Mouse (Mus musculus) left cerebral cortex, adult 9 months (tissue): Measurements from ENCODE around the gene Gnaq.

Experiments
- DNase-seq, 2 experiments: peaks; one replicate each; pipeline ENCODE4 v3.0.0; 2022; ENCODE audit warnings: low spot score in 2 of 2

Gene Gnaq

GRCm38 (mm10) chr19:16318128-16318811 is 185.6 kb downstream of the Gnaq start:
- DNase-seq = no peak

GRCm38 (mm10) chr19:16319986-16320385 is 187.4 kb downstream of the Gnaq start:
- no peak for DNase-seq

DNA sequence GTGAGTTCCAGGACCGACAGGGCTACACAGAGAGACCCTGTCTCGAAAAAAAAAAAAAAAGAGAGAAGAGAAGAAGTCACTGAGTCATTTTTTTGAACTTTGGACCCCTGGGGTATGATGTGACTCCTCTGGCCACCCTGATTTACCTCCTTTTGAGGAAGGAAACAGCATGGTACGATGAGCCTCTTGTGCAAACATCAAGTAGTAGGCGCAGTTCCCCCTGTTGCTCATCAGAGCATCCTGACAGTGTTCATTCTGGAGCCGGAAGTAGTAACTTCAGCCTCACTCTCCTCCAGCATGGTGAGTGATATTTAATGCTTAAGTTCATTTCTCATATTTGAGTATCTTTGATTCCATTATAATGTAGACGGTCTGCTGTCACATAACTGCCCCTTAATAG is 190.4 kb downstream of the Gnaq start:
- no peak for DNase-seq

DNA sequence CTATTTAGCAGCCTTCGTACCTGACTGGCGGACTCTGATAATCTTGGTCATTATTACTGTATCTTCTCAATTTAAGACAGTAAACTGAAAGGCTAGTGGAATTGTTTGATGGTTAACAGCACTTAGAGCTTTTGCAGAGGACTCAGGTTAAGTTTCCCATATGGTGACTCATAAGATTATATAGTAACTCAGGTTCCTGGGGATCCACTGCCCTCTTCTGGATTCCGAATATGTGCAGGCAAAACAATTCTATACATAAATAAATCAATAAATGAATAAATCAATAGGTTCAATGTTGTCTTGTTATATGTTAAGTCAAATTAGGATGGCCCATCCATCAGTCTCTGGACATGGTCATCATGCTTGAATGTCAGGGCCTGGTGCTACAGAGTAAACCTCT is 191.6 kb downstream of the Gnaq start:
- DNase-seq = no peak

- no peak for DNase-seq
Observed at GRCm38 (mm10) chr19:16325911-16326310, 193.3 kb downstream of the Gnaq start.

DNA sequence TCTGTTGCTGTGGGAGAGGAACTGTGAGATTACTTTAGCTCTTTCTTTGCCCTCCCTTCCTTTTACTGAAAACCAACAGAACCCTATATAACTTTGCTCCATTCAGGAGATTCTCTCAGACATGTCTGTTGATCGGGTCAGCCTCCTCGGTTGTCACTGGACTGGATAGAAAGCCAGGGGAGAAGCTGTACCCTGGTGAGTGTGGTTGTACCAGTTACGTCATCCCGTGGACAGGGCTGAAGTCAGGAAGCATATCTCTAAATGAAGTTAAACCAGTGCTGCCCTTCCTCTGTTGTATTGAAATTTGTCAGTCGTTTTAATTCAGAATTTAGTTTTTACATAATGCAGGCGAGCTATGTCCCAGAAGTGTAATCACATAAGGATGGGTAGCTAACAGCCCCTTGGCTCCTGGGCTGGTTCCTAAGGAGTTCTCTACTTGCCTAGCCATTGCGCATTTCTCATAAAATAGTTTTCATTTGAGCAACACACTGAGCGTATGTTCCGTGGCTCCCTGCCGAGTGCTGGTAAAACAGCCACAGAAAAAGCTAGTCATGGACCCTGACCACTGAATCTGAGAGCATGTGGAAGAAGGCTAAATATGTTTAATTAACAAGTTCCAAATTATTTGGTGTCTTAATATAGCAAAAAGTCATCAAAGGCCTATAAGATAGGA is 194.9 kb downstream of the Gnaq start:
- DNase-seq = no peak

DNA sequence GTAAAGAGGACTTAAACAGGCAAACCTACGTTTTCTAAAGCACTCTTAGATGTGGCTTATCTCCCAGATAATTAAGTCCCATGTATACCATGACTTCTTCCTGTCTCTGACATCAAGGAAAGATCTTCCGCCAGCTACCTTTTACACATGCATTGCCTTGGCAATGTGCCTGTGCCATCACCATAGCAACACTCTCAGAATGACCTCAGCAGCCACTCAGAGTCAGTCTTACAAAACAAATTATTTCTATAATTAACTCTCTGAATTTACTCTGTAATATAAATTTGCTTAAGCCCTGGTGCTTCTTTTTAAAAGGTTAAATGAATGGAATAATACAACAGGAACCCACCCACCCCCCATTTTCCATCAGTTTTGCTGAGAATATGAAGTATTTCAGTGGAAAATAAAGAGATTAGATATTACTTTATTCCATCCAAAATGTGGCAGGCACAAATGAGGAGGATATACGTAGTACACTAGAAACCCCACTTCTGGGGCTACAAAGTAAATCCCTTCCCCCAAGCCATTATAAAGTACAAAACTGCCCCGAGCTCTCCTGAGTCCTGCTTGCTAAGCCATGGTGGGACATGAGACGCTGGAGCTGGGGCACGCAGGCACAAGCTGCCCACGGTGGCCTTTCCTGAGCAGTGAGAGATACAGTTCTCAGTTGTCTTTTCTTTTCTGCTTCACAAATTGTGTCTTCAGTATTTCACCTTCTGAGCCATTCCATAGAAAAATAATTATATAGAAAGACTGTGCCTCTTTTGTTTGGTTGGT is 195.6 kb downstream of the Gnaq start:
- DNase-seq = peak; percentile 49 to 73

- DNase-seq = no peak
Observed at GRCm38 (mm10) chr19:16329056-16329455, 196.4 kb downstream of the Gnaq start.

GRCm38 (mm10) chr19:16329648-16330047 is 197.0 kb downstream of the Gnaq start:
- no peak for DNase-seq

DNA sequence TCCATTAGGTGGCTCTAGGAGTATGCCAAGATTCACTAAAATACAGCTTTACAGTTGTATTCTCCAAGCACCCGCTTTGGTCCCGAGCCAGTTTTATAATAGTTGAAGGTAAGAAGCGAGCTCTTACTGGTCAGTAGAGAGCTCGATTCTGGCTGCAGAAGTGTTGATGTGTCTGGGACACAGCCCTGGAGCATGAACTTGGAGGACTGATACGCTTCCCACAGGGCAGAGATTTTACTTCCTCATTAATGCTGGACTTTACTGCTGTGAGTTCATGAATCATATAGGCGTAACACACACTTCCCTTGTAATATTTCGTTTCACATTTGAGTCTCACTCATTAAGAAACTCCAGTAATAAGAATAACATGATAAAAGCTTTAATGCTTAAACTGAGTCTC is 197.5 kb downstream of the Gnaq start:
- DNase-seq = no peak

DNA sequence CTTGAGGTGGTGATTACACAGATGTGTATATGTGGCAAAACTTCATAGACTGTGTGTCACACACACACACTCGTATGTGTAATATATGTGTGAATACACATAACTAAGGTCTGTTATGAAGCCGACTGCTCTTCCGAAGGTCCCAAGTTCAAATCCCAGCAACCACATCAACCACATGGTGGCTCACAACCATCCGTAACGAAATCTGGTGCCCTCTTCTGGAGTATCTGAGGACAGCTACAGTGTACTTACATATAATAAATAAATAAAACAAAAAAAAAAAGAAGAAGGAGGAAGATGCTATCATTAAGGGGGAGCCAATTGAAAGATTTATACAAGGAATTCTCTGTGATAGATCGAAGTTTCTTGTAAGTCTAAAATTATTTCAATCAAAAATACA is 198.4 kb downstream of the Gnaq start:
- DNase-seq = no peak

DNA sequence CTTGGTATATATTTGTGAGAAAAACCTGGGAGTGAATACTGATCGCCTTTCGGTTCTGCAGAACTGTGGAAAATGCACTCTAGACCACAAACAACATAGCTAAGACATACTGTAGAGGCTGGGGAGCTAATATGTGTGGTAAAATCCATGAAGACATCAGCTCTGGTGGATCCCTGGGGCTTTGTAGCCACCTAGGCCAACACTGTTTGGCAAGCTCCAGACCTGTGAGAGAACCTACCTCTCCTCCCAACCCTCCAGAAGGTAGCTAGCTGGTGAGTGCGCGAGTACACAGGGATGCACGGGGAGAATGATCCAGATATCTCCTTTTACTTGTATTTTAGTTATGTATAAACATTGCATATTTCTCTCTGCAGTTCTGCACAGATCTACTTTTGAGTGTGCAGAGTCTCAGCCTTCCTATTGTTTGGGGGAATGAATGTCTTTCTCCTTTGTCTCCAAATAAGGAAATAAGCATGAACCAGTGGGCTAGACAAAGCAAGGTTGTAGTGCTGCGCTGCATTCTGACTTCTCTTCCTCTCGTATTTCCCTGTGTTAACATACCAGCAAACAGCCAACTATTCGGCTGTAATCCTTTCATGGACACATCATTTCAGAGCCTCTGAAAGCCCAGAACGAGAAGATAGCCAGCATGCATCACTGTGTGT is 205.4 kb downstream of the Gnaq start:
- DNase-seq = no peak

- DNase-seq = no peak
Observed at GRCm38 (mm10) chr19:16339954-16340586, 207.4 kb downstream of the Gnaq start.

DNA sequence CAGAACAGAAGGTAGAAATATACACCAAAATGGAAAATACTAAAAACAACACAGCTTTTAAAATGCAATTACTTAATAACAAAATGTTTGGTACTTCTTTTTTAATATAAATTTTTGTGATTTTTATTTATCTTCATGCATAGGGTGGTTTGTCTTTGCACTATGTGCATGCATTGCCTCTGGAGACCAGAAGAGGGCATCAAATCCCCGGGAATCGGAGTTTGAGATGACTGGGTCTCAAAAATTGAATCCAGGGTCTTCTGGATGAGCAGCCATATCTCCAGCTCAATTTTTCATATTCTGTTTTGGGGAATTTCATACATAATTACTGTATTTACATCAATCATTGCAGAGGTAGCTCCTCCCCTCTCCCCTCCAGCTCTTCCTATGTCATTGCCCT is 210.1 kb downstream of the Gnaq start:
- DNase-seq = no peak

DNA sequence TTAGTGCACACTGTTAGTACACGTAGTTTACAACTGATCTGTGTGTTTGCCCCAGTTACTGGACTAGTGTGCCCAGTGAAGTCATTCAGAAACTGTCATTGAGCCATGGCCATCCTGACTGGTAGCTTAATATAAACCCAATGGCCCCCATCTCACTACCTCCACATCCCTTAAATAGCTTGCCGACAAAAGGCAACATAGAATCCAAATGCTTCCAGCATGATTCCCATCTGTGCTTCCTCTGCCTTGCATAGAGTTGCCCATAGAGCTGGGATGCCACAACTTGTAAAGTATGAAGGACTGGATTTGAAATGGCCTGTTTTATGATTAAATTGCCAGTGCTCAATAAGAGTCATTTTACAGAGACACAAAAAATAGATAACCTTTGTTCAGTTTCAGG is 212.9 kb downstream of the Gnaq start:
- DNase-seq = peak in 1 of 2 experiments; percentile 38

DNA sequence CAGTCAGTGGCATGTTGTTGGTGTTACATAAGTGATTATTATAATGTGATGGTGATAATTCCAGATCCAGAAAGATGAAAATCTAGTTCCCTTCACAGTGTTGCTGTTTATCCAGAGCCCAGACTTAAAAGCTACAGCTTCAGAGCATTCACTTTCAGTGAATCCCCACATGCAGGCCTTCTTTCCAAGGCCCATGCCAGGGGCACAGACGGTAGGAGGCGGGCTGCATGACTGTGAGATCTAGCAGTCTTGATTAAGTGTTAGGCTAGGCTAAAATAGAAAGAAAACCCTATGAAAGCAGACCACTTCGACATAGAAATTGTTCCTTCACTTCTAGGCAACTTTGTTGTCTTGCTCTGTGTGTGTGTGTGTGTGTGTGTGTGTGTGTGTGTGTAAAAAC is 214.4 kb downstream of the Gnaq start:
- DNase-seq = no peak

GRCm38 (mm10) chr19:16353701-16354136 is 221.1 kb downstream of the Gnaq start:
- no peak for DNase-seq

- no peak for DNase-seq
Observed at GRCm38 (mm10) chr19:16358148-16358547, 225.5 kb downstream of the Gnaq start.

DNA sequence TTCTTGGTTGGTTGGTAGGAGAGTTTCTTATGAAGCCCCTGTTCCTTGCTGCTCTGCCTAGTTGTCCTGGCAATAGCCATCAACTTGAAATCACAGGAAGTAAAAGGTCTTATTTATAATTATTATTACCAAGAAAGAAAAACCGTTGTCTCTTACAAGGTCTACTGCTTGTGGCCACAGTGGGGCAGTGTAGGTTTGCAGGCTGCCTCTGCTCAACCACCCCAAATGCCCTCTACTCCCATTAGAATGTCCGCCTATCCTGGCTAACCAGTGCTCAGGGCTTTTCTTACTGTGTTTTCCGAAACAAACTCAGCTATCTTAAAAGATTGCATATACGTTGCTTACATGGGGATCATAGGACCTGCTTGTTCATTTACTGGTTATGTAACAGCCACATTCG is 226.3 kb downstream of the Gnaq start:
- DNase-seq = peak in 1 of 2 experiments; percentile 45

DNA sequence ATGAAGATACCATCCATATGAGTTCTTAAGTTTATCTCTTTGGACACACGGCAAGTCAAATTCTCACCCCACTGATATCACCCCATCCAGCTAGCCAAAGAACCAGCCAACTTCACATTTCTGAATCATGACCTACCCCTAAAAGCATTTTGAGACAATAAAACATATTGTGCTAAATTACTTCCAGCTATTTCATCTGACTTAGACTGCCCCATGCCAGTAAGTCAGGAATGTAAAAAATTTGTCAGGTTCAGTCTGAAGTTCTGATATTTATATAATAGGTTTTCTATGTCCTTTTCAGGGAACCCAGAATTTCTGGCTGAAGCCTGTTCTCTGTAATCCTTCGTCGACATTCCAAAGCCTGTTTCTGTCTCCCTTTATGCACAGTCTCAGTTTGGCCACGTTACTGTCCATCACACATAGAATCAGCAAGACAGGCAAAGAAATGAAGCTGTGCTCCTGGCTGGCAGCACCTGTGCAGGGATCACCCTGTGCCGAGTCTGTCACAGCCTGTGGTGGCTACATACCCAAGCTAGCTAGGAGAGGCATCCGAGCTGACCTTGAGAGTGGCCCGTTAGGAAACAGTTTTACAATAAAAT is 233.9 kb downstream of the Gnaq start:
- no peak for DNase-seq

GRCm38 (mm10) chr19:16367218-16367617 is 234.6 kb downstream of the Gnaq start:
- DNase-seq = no peak
